Mouse (Mus musculus): ENCODE results near the gene P2rx5. TPM values are rescaled to one million over a fixed set of nuclear protein-coding genes. Genes with fewer than 3 reads are reported as not detected.
A peak's percentile ranks its signal among the peaks of the same experiment; 100 is the strongest.

Gene P2rx5
- polyA plus RNA-seq, 1 experiment from 2014 or later: 1.8 TPM

GRCm38 (mm10) chr11:73198603-73199229, 38.5 kb downstream of the P2rx5 start, which contains the start of gene Ctns:
Ctns (minus strand) TSS chr11:73199042.
- Histone ChIP-seq H3K4me1 (replicated peaks) (peaks cover 10% of the 10 kb centered on the region; the same call in 1 of the 2 replicates), H3K9me3 (replicated peaks) (no peaks in the 10 kb centered on the region), H3K9ac (peak within 1 kb of the TSS; percentile 84), H3K27ac (ENCODE audit: poor library complexity, severe bottlenecking) (no peak within 1 kb of the TSS; the same call in 1 of the 2 replicates), H3K27me3 (replicated peaks) (no peaks in the 10 kb centered on the region), H3K4me2 (peak within 1 kb of the TSS; percentile 94), H3K36me3 (peaks cover 4% of the 10 kb centered on the region), H3K4me3 (peak within 1 kb of the TSS; percentile 69)
- 1% methylated on average over 22 of the region's 22 CpGs for WGBS
- peak; percentile 96 for ATAC-seq (ENCODE audit: insufficient number of reproducible peaks, low FRiP score)

- under 1% methylated on average over 32 of the region's 32 CpGs for WGBS
- no peak within 1 kb of the TSS; the same call in 1 of the 2 replicates for H3K27ac ChIP-seq (ENCODE audit: poor library complexity, severe bottlenecking)
- ATAC-seq (ENCODE audit: insufficient number of reproducible peaks, low FRiP score): peak; percentile 98
These were observed 39.0 kb downstream of the P2rx5 start, which contains the start of gene Shpk for GRCm38 (mm10) chr11:73199230-73199712. Shpk (plus strand) TSS chr11:73199460.

GRCm38 (mm10) chr11:73199879-73200278, 39.7 kb downstream of the P2rx5 start:
- WGBS: 2% methylated on average over 12 of the region's 12 CpGs
- Histone ChIP-seq H3K27ac (ENCODE audit: poor library complexity, severe bottlenecking) (no peak overlapping the region), H3K36me3 (peaks cover 4% of the 10 kb centered on the region), H3K4me1 (replicated peaks) (peaks cover 10% of the 10 kb centered on the region; the same call in 1 of the 2 replicates), H3K27me3 (replicated peaks) (no peaks in the 10 kb centered on the region), H3K4me2 (peak overlapping the region; percentile 94), H3K4me3 (peak overlapping the region; percentile 69), H3K9ac (peak overlapping the region; percentile 84), H3K9me3 (replicated peaks) (no peaks in the 10 kb centered on the region)
- ATAC-seq (ENCODE audit: insufficient number of reproducible peaks, low FRiP score): no peak

More at GRCm38 (mm10) chr11:73199230-73199712, 39.0 kb downstream of the P2rx5 start, which contains the start of gene Shpk:
- H3K9ac ChIP-seq: peak within 1 kb of the TSS; percentile 84
- H3K36me3 ChIP-seq: peaks cover 4% of the 10 kb centered on the region
- peak within 1 kb of the TSS; percentile 69 for H3K4me3 ChIP-seq
- no peaks in the 10 kb centered on the region for H3K27me3 ChIP-seq (replicated peaks)
- no peaks in the 10 kb centered on the region for H3K9me3 ChIP-seq (replicated peaks)
- peaks cover 10% of the 10 kb centered on the region; the same call in 1 of the 2 replicates for H3K4me1 ChIP-seq (replicated peaks)
- H3K4me2 ChIP-seq: peak within 1 kb of the TSS; percentile 94

GRCm38 (mm10) chr11:73201021-73201420, 40.8 kb downstream of the P2rx5 start:
- Histone ChIP-seq H3K9me3 (replicated peaks) (no peaks in the 10 kb centered on the region), H3K4me1 (replicated peaks) (peaks cover 10% of the 10 kb centered on the region; the same call in 1 of the 2 replicates), H3K4me2 (no peak overlapping the region), H3K4me3 (no peak overlapping the region), H3K36me3 (no peaks in the 10 kb centered on the region), H3K9ac (no peak overlapping the region), H3K27me3 (replicated peaks) (no peaks in the 10 kb centered on the region), H3K27ac (ENCODE audit: poor library complexity, severe bottlenecking) (no peak overlapping the region)
- WGBS: 83% methylated on average over 2 of the region's 2 CpGs
- ATAC-seq (ENCODE audit: insufficient number of reproducible peaks, low FRiP score): no peak

- Histone ChIP-seq H3K9me3 (replicated peaks) (no peaks in the 10 kb centered on the region), H3K36me3 (no peaks in the 10 kb centered on the region), H3K4me3 (no peak overlapping the region), H3K4me2 (no peak overlapping the region), H3K4me1 (replicated peaks) (peaks cover 10% of the 10 kb centered on the region; the same call in 1 of the 2 replicates), H3K9ac (no peak overlapping the region), H3K27ac (ENCODE audit: poor library complexity, severe bottlenecking) (no peak overlapping the region), H3K27me3 (replicated peaks) (no peaks in the 10 kb centered on the region)
- WGBS: 31% methylated on average over 4 of the region's 4 CpGs
- ATAC-seq (ENCODE audit: insufficient number of reproducible peaks, low FRiP score): no peak
These were observed 41.4 kb downstream of the P2rx5 start for GRCm38 (mm10) chr11:73201597-73201996.

GRCm38 (mm10) chr11:73203895-73204294, 43.7 kb downstream of the P2rx5 start:
- Histone ChIP-seq H3K4me1 (replicated peaks) (peaks cover 4% of the 10 kb centered on the region; the same call in 1 of the 2 replicates), H3K36me3 (no peaks in the 10 kb centered on the region), H3K9ac (no peak overlapping the region), H3K4me2 (no peak overlapping the region), H3K27me3 (replicated peaks) (no peaks in the 10 kb centered on the region), H3K9me3 (replicated peaks) (no peaks in the 10 kb centered on the region), H3K27ac (ENCODE audit: poor library complexity, severe bottlenecking) (no peak overlapping the region), H3K4me3 (no peak overlapping the region)
- ATAC-seq (ENCODE audit: insufficient number of reproducible peaks, low FRiP score): no peak
- WGBS: 79% methylated on average over 8 of the region's 8 CpGs

GRCm38 (mm10) chr11:73205194-73205593, 45.0 kb downstream of the P2rx5 start:
- Histone ChIP-seq H3K4me2 (no peak overlapping the region), H3K9ac (no peak overlapping the region), H3K27me3 (replicated peaks) (no peaks in the 10 kb centered on the region), H3K4me3 (no peak overlapping the region), H3K36me3 (no peaks in the 10 kb centered on the region), H3K27ac (ENCODE audit: poor library complexity, severe bottlenecking) (no peak overlapping the region), H3K4me1 (replicated peaks) (no peaks in the 10 kb centered on the region), H3K9me3 (replicated peaks) (no peaks in the 10 kb centered on the region)
- 64% methylated on average over 7 of the region's 7 CpGs for WGBS
- ATAC-seq (ENCODE audit: insufficient number of reproducible peaks, low FRiP score): no peak

GRCm38 (mm10) chr11:73207621-73208020, 47.4 kb downstream of the P2rx5 start:
- Histone ChIP-seq H3K9me3 (replicated peaks) (no peaks in the 10 kb centered on the region), H3K27me3 (replicated peaks) (no peaks in the 10 kb centered on the region), H3K9ac (no peak overlapping the region), H3K4me2 (no peak overlapping the region), H3K4me1 (replicated peaks) (no peaks in the 10 kb centered on the region), H3K36me3 (no peaks in the 10 kb centered on the region), H3K27ac (ENCODE audit: poor library complexity, severe bottlenecking) (no peak overlapping the region), H3K4me3 (no peak overlapping the region)
- ATAC-seq (ENCODE audit: insufficient number of reproducible peaks, low FRiP score): no peak
- WGBS: 69% methylated on average over 2 of the region's 2 CpGs

- Histone ChIP-seq H3K9me3 (replicated peaks) (no peaks in the 10 kb centered on the region), H3K9ac (no peak overlapping the region), H3K27ac (ENCODE audit: poor library complexity, severe bottlenecking) (no peak overlapping the region), H3K4me1 (replicated peaks) (no peaks in the 10 kb centered on the region), H3K4me2 (no peak overlapping the region), H3K36me3 (no peaks in the 10 kb centered on the region), H3K4me3 (no peak overlapping the region), H3K27me3 (replicated peaks) (peaks cover 6% of the 10 kb centered on the region; the same call in 1 of the 2 replicates)
- 65% methylated on average over 3 of the region's 3 CpGs for WGBS
- no peak for ATAC-seq (ENCODE audit: insufficient number of reproducible peaks, low FRiP score)
These were observed 53.7 kb downstream of the P2rx5 start for GRCm38 (mm10) chr11:73213956-73214355.

GRCm38 (mm10) chr11:73219671-73220070, 59.5 kb downstream of the P2rx5 start:
- peaks cover 6% of the 10 kb centered on the region; the same call in 1 of the 2 replicates for H3K27me3 ChIP-seq (replicated peaks)
- no peak for ATAC-seq (ENCODE audit: insufficient number of reproducible peaks, low FRiP score)
- H3K27ac ChIP-seq (ENCODE audit: poor library complexity, severe bottlenecking): no peak overlapping the region
- H3K9ac ChIP-seq: no peak overlapping the region
- H3K9me3 ChIP-seq (replicated peaks): no peaks in the 10 kb centered on the region; the same call in 1 of the 2 replicates
- no peak overlapping the region for H3K4me2 ChIP-seq
- 40% methylated on average over 2 of the region's 2 CpGs for WGBS
- no peak overlapping the region for H3K4me3 ChIP-seq
- H3K4me1 ChIP-seq (replicated peaks): no peaks in the 10 kb centered on the region
- H3K36me3 ChIP-seq: no peaks in the 10 kb centered on the region

GRCm38 (mm10) chr11:73220651-73221050, 60.4 kb downstream of the P2rx5 start:
- H3K4me2 ChIP-seq: no peak overlapping the region
- no peaks in the 10 kb centered on the region; the same call in 1 of the 2 replicates for H3K9me3 ChIP-seq (replicated peaks)
- H3K27ac ChIP-seq (ENCODE audit: poor library complexity, severe bottlenecking): no peak overlapping the region
- H3K4me1 ChIP-seq (replicated peaks): no peaks in the 10 kb centered on the region
- ATAC-seq (ENCODE audit: insufficient number of reproducible peaks, low FRiP score): no peak
- H3K36me3 ChIP-seq: no peaks in the 10 kb centered on the region
- no peaks in the 10 kb centered on the region for H3K27me3 ChIP-seq (replicated peaks)
- no peak overlapping the region for H3K4me3 ChIP-seq
- no peak overlapping the region for H3K9ac ChIP-seq
- WGBS: 83% methylated on average over 1 of the region's 1 CpGs

Data from heart, embryonic 12.5 days (tissue).